Mouse (Mus musculus) lung, adult 10 weeks (tissue): ENCODE measurements around the gene Dnajb13. TPM values are rescaled to one million over a fixed set of nuclear protein-coding genes. Genes with fewer than 3 reads are reported as not detected.

ENCODE experiments used
- polyA plus RNA-seq: library from polyadenylated mRNA; stranded (reverse); fragments of 350-450 nt; fragmentation: Illumina TruSeq; extraction: RNeasy Lipid Tissue Mini Kit (QIAGEN cat#74804); gene quantifications from one replicate; pipeline ENCODE4 v1.2.3, GENCODE M21; 2014; ENCODE audit warnings: low read depth, low replicate concordance; ENCODE audit not compliant: insufficient read depth

The Dnajb13 gene
- 11.1 TPM for polyA plus RNA-seq

DNA sequence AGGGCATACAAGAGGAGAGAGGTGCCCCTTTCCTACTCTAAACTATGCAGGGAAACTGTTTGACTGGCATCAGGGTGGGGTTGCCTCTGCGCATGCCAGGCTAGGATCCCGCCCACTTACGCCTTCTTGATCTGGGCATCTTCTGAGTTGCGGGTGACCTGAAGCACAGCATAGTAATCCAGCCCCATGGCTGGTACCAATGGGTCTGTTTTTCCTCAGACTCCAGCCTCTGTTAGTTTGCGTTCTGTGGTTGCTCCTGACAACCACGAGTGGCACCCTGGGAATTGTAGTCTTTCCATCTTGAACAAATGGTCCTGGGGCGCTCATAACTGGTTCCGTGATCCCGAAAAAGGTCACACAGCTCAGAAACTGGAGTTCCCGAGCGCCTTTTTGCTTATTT is at the start of gene Dnajb13:
Gene Dnajb13 (minus strand): TSS at position 388 of the 400 bp plus-strand sequence.

DNA sequence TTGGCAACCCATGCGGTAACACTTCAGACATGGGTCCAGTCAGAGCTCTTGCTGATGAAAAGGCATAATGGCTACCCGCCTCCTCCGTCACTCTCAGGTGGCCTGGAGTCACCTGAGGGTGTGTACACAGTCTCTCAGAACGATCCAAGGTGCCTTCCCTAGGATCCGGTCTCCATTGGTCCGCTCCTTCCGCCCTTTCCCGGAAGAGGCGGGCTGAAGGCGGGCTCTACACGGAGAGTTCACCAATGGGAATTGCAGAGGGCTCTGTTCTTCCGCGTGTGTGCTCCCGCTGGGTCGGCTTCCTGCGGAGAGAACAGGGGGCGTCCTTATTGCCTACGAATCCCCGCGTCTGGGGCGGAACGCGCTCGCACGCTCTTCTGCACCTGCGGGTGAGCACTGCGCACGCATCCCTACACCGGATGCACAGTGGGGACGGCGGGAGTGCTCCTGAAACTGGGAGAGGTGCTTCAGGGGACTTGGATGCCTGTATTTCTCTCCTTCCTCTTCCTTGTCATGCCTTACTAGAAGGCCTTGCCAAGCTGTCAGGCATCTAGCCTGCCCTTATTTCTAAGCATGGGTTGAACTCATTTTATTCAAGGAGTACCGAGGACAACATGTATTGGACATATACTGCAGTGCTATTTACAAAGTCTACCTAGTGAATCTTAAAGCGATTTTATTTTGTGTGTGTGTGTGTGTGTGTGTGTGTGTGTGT is 22.2 kb upstream of the Dnajb13 start, which contains the start of gene Coa4:
Gene Coa4 (plus strand): TSS at position 268 of the 715 bp plus-strand sequence.

DNA sequence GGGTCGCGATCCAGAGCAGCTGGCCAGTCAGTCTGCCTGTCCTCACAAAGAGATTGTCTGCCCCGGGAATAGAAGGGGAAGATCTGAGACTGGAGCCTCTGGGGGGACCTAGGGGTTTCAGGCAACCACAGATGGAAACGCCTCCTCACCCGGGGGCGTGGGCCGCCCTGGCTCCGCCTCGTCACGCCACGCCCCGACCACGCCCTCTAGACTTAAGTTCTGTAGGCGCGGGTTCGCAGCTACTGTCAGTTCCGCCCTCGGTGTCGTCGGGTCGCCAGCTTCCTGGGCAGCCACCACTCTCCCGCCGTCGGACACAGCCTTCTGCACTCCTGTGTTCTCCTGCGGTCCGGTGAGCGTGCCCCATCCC is 21.7 kb downstream of the Dnajb13 start, which contains the start of gene Ucp2:
Gene Ucp2 (plus strand): TSS at position 221 of the 367 bp plus-strand sequence.

DNA sequence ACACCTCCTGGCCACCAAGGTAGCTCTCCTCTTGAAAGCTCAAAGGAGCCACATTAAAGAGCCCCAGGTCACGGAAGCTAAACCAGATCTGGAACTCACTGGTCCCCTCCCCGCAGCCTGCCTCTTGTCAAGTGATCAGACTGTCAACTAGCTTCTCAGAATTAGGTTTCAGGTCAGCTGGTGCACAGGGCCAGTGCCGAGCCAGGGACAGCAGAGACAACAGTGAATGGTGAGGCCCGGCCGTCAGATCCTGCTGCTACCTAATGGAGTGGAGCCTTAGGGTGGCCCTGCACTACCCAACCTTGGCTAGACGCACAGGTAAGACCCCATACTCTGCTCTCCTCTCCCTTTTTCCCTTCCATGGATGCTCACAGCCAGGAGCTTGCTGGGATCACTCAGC is 42.0 kb downstream of the Dnajb13 start, which contains the start of gene Ucp3:
Gene Ucp3 (plus strand): TSS at position 214 of the 400 bp plus-strand sequence.

Other genes starting within 250 kb of the Dnajb13 start
- 0.55 TPM for gene P4ha3, start 229.4 kb downstream of the Dnajb13 start, polyA plus RNA-seq
- gene C2cd3, start 142.7 kb downstream of the Dnajb13 start, polyA plus RNA-seq: 13.9 TPM
- gene Ppme1, start 142.7 kb downstream of the Dnajb13 start, polyA plus RNA-seq: 15.4 TPM
- 2.5 TPM for gene Ucp3, start 42.0 kb downstream of the Dnajb13 start, polyA plus RNA-seq
- 280 TPM for gene Ucp2, start 21.6 kb downstream of the Dnajb13 start, polyA plus RNA-seq
- 13.6 TPM for gene Coa4, start 22.1 kb upstream of the Dnajb13 start, polyA plus RNA-seq
- 48.5 TPM for gene Rab6a, start 92.5 kb upstream of the Dnajb13 start, polyA plus RNA-seq
- 67.9 TPM for gene Mrpl48, start 93.3 kb upstream of the Dnajb13 start, polyA plus RNA-seq
- gene Plekhb1, start 147.5 kb upstream of the Dnajb13 start, polyA plus RNA-seq: 72.2 TPM
- 9.4 TPM for gene Fam168a, start 191.7 kb upstream of the Dnajb13 start, polyA plus RNA-seq